Mouse (Mus musculus) thymus, adult 2 months (tissue): ENCODE results near the gene Bmf. TPM values are rescaled to one million over a fixed set of nuclear protein-coding genes. Genes with fewer than 3 reads are reported as not detected.

Experiments
- DNase-seq: peaks from one replicate; pipeline ENCODE4 v3.0.0; 2021
- H3K27ac ChIP-seq: fragments of 200-500 bp; 2 replicates; pipeline ENCODE4 v1.5.1; 2012; ENCODE audit warnings: low read length, control low read depth; ENCODE audit not compliant: control insufficient read depth, insufficient read depth
- H3K27me3 ChIP-seq: fragments of 200-500 bp; 2 replicates; pipeline ENCODE4 v1.6.1; 2012; ENCODE audit warnings: mild to moderate bottlenecking, low read length, moderate library complexity, mixed read lengths; ENCODE audit not compliant: control insufficient read depth, insufficient read depth
- H3K36me3 ChIP-seq: fragments of 200-500 bp; 2 replicates; pipeline ENCODE4 v1.6.1; 2012; ENCODE audit warnings: mild to moderate bottlenecking, low read length, moderate library complexity; ENCODE audit not compliant: control insufficient read depth, insufficient read depth
- H3K4me1 ChIP-seq: fragments of 200-500 bp; replicated peaks from 2 replicates; pipeline ENCODE4 v1.6.1; 2012; ENCODE audit warnings: low read length; ENCODE audit not compliant: control insufficient read depth, insufficient read depth
- H3K4me3 ChIP-seq: fragments of 200-500 bp; 2 replicates; pipeline ENCODE4 v1.5.1; 2012; ENCODE audit warnings: mild to moderate bottlenecking, low read length, control low read depth, moderate library complexity; ENCODE audit not compliant: control insufficient read depth, insufficient read depth
- CTCF ChIP-seq: fragments of 200-500 bp; IDR thresholded peaks from 2 replicates; pipeline ENCODE4 v1.5.1; 2012; ENCODE audit warnings: mild to moderate bottlenecking, control low read depth, low read length, moderate library complexity, borderline replicate concordance; ENCODE audit not compliant: control insufficient read depth, poor library complexity, insufficient read depth; ENCODE audit errors: extremely low read depth
- POLR2A ChIP-seq: fragments of 200-500 bp; IDR thresholded peaks from 2 replicates; pipeline ENCODE4 v1.6.1; 2012; ENCODE audit warnings: mild to moderate bottlenecking, low read length, control low read depth, moderate library complexity; ENCODE audit not compliant: control insufficient read depth, poor library complexity, insufficient read depth; ENCODE audit errors: extremely low read depth
- WGBS: fragments of 180-500 bp; shearing (Covaris S2); methylation state at CpG from one replicate; pipeline ENCODE4 v1.1.7; 2018; 5-methylcytosine and 5-hydroxymethylcytosine counted together
- polyA plus RNA-seq: library from polyadenylated mRNA; depleted of rRNA; stranded (reverse); fragments of >200 nt; gene quantifications from 2 replicates; pipeline ENCODE4 v1.2.3, GENCODE M21; 2012

Gene Bmf
- polyA plus RNA-seq, 1 experiment: 67.3 TPM

GRCm38 (mm10) chr2:118551606-118552005 lies 2.1 kb upstream of the Bmf start:
- no peak overlapping the region for H3K4me3 ChIP-seq
- TF ChIP-seq POLR2A (no peak), CTCF (no peak)
- no peak for DNase-seq
- WGBS: 95% methylated on average over 2 of the region's 2 CpGs
- no peaks in the 10 kb centered on the region for H3K36me3 ChIP-seq
- H3K27me3 ChIP-seq: no peaks in the 10 kb centered on the region
- H3K4me1 ChIP-seq: peaks cover 30% of the 10 kb centered on the region
- no peak overlapping the region for H3K27ac ChIP-seq

GRCm38 (mm10) chr2:118548421-118549221 lies 866 bp downstream of the Bmf start:
- peaks cover 57% of the 10 kb centered on the region for H3K4me1 ChIP-seq
- DNase-seq: no peak

GRCm38 (mm10) chr2:118547541-118548016 lies 1.9 kb downstream of the Bmf start:
- TF ChIP-seq POLR2A (no peak), CTCF (no peak)
- Histone ChIP-seq H3K27me3 (no peaks in the 10 kb centered on the region), H3K4me3 (peak overlapping the region; percentile 32), H3K4me1 (peaks cover 59% of the 10 kb centered on the region), H3K36me3 (no peaks in the 10 kb centered on the region), H3K27ac (peak overlapping the region; percentile 68)
- DNase-seq: peak; percentile 37
- 32% methylated on average over 9 of the region's 9 CpGs for WGBS

More at GRCm38 (mm10) chr2:118548421-118549221, 866 bp downstream of the Bmf start:
- TF ChIP-seq CTCF: no peak
- TF ChIP-seq POLR2A: no peak
- H3K4me3 ChIP-seq: peak overlapping the region; percentile 54
- no peaks in the 10 kb centered on the region for H3K27me3 ChIP-seq
- peak overlapping the region; percentile 68 for H3K27ac ChIP-seq
- 5% methylated on average over 18 of the region's 18 CpGs for WGBS
- no peaks in the 10 kb centered on the region for H3K36me3 ChIP-seq

- Histone ChIP-seq H3K4me3 (peak overlapping the region; percentile 36), H3K27ac (peak overlapping the region; percentile 68), H3K4me1 (peaks cover 65% of the 10 kb centered on the region)
Measured at GRCm38 (mm10) chr2:118546798-118547165, 2.7 kb downstream of the Bmf start.

GRCm38 (mm10) chr2:118546104-118546797 lies 3.2 kb downstream of the Bmf start:
- Histone ChIP-seq H3K27ac (peak overlapping the region; percentile 68), H3K4me3 (peak overlapping the region; percentile 36), H3K4me1 (peaks cover 68% of the 10 kb centered on the region), H3K36me3 (no peaks in the 10 kb centered on the region), H3K27me3 (no peaks in the 10 kb centered on the region)
- TF ChIP-seq CTCF: no peak
- TF ChIP-seq POLR2A: no peak
- 40% methylated on average over 5 of the region's 5 CpGs for WGBS
- no peak for DNase-seq

More at GRCm38 (mm10) chr2:118546798-118547165, 2.7 kb downstream of the Bmf start:
- WGBS: 39% methylated on average over 3 of the region's 3 CpGs
- DNase-seq: no peak
- TF ChIP-seq POLR2A (no peak), CTCF (no peak)
- H3K27me3 ChIP-seq: no peaks in the 10 kb centered on the region
- H3K36me3 ChIP-seq: no peaks in the 10 kb centered on the region

- H3K36me3 ChIP-seq: no peaks in the 10 kb centered on the region
- peak; percentile 97 for TF ChIP-seq CTCF
- no peak for TF ChIP-seq POLR2A
- H3K4me3 ChIP-seq: peak overlapping the region; percentile 24
- DNase-seq: peak; percentile 90
- WGBS: 45% methylated on average over 23 of the region's 23 CpGs
- H3K4me1 ChIP-seq: peaks cover 76% of the 10 kb centered on the region
- no peaks in the 10 kb centered on the region for H3K27me3 ChIP-seq
- H3K27ac ChIP-seq: peak overlapping the region; percentile 68
Measured at GRCm38 (mm10) chr2:118545242-118546103, 4.0 kb downstream of the Bmf start.
